Mouse (Mus musculus): ENCODE data around the gene Cd40. TPM values are rescaled to one million over a fixed set of nuclear protein-coding genes. Genes with fewer than 3 reads are reported as not detected.

Cd40 gene
- polyA plus RNA-seq, 1 experiment from 2014 or later = 4.8 TPM

DNA sequence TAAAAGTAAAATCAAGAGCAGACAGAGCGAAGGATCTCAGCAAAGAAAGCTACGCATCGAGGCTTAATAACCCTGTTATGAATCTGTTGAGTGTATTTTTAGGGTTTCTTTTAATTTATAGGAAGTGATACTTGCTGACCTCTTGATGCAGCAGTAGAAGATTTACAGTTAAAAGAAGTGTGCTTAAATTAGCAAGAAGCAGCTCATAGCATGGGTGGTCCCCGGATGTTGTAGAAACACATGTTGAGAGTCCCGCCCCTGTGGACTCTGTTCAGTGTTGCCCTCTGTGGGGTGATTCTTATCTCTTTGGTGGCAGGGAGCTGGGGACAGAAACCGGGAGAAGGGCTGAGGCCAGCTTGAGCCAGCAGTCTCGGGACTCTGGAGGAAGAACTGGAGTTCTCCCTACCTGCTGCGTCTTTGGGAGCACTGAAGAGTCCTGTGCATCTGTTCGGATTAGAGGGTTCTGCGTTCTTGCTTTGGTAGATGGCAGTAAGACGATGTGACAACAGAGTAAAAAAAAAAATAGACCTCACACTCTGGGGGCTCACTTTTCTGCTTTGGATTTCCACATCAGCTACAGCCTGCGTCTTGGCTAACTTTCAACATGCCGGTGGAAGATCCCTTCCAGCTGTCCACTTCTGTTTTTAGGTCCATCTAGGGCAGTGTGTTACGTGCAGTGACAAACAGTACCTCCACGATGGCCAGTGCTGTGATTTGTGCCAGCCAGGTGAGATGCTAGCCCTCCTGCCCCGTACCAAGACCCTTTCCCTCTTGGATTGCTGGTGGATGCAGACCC is 6.4 kb downstream of the Cd40 start:
- H3K36me3 ChIP-seq = no peaks in the 10 kb centered on the region
- WGBS = 85% methylated on average over 16 of the region's 16 CpGs
- no peak overlapping the region for H3K4me2 ChIP-seq (replicated peaks)
- no peaks in the 10 kb centered on the region for H3K27me3 ChIP-seq
- no peak for ATAC-seq (replicated peaks)
- H3K9me3 ChIP-seq = no peaks in the 10 kb centered on the region
- H3K4me3 ChIP-seq = no peak overlapping the region
- peaks cover 5% of the 10 kb centered on the region; the same call in 1 of the 2 replicates for H3K4me1 ChIP-seq
- H3K27ac ChIP-seq (replicated peaks) = no peak overlapping the region
- no peak overlapping the region for H3K9ac ChIP-seq (replicated peaks)

DNA sequence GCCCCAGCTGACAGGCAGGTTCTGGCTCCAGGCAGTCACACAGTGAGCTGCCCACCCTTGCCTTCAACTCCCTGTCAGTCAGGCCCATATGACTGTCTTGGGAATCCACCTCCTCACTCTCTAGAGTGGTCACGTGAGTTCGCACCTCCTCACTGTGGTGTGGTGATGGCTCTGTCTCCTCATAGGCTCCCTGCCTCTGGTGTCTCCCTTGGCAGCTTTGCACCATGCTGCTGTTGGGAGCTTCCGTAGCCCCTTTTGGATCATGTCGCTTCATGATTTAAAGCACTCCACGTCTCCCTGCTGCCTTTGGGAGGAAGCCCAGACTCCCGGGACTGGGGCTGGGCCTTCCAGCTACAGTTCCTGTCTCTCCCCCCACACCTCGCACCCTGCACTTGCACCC is 9.1 kb downstream of the Cd40 start:
- Histone ChIP-seq H3K9ac (replicated peaks) (no peak overlapping the region), H3K4me3 (no peak overlapping the region), H3K27me3 (no peaks in the 10 kb centered on the region), H3K4me2 (replicated peaks) (no peak overlapping the region), H3K36me3 (no peaks in the 10 kb centered on the region), H3K9me3 (no peaks in the 10 kb centered on the region), H3K4me1 (peaks cover 16% of the 10 kb centered on the region), H3K27ac (replicated peaks) (no peak overlapping the region)
- WGBS = 61% methylated on average over 7 of the region's 7 CpGs
- no peak; the same call in 1 of the 2 replicates for ATAC-seq (replicated peaks)

GRCm38 (mm10) chr2:165068806-165069205 is 13.4 kb downstream of the Cd40 start:
- H3K27me3 ChIP-seq = no peaks in the 10 kb centered on the region
- H3K36me3 ChIP-seq = no peaks in the 10 kb centered on the region
- 41% methylated on average over 2 of the region's 2 CpGs for WGBS
- H3K9ac ChIP-seq (replicated peaks) = no peak overlapping the region
- H3K9me3 ChIP-seq = no peaks in the 10 kb centered on the region
- H3K27ac ChIP-seq (replicated peaks) = no peak overlapping the region
- peak; percentile 65 for ATAC-seq (replicated peaks)
- H3K4me1 ChIP-seq = peaks cover 39% of the 10 kb centered on the region
- H3K4me3 ChIP-seq = no peak overlapping the region
- no peak overlapping the region for H3K4me2 ChIP-seq (replicated peaks)

- H3K9ac ChIP-seq (replicated peaks) = no peak overlapping the region
- 22% methylated on average over 23 of the region's 23 CpGs for WGBS
- ATAC-seq (replicated peaks) = 0 out of 2 replicates have a peak, but pooled peaks have one; percentile 29
These were observed 14.8 kb downstream of the Cd40 start for GRCm38 (mm10) chr2:165070096-165070816.

GRCm38 (mm10) chr2:165073381-165073781 is 18.0 kb downstream of the Cd40 start:
- peaks cover 75% of the 10 kb centered on the region for H3K4me1 ChIP-seq
- H3K4me2 ChIP-seq (replicated peaks) = 0 out of 2 replicates have a peak overlapping the region, but pooled peaks have one; percentile 18
- H3K9ac ChIP-seq (replicated peaks) = 0 out of 2 replicates have a peak overlapping the region, but pooled peaks have one; percentile 1
- WGBS = 15% methylated on average over 9 of the region's 9 CpGs
- no peaks in the 10 kb centered on the region; the same call in 1 of the 2 replicates for H3K27me3 ChIP-seq
- no peak for ATAC-seq (replicated peaks)
- no peaks in the 10 kb centered on the region for H3K36me3 ChIP-seq
- H3K9me3 ChIP-seq = no peaks in the 10 kb centered on the region
- H3K27ac ChIP-seq (replicated peaks) = peak overlapping the region; percentile 73
- H3K4me3 ChIP-seq = no peak overlapping the region

More at GRCm38 (mm10) chr2:165070096-165070816, 14.8 kb downstream of the Cd40 start:
- Histone ChIP-seq H3K4me3 (no peak overlapping the region), H3K36me3 (no peaks in the 10 kb centered on the region), H3K4me2 (replicated peaks) (peak overlapping the region; percentile 14; the same call in 1 of the 2 replicates), H3K27ac (replicated peaks) (no peak overlapping the region), H3K4me1 (peaks cover 47% of the 10 kb centered on the region), H3K9me3 (no peaks in the 10 kb centered on the region), H3K27me3 (no peaks in the 10 kb centered on the region; the same call in 1 of the 2 replicates)

- WGBS = 42% methylated on average over 11 of the region's 11 CpGs
- Histone ChIP-seq H3K9ac (replicated peaks) (no peak overlapping the region), H3K27me3 (peaks cover 5% of the 10 kb centered on the region; the same call in 1 of the 2 replicates), H3K4me3 (no peak overlapping the region), H3K9me3 (no peaks in the 10 kb centered on the region), H3K27ac (replicated peaks) (no peak overlapping the region), H3K4me2 (replicated peaks) (no peak overlapping the region), H3K4me1 (peaks cover 75% of the 10 kb centered on the region), H3K36me3 (no peaks in the 10 kb centered on the region)
- no peak for ATAC-seq (replicated peaks)
These were observed 18.9 kb downstream of the Cd40 start for GRCm38 (mm10) chr2:165074081-165074884.

GRCm38 (mm10) chr2:165074937-165075336 is 19.5 kb downstream of the Cd40 start:
- Histone ChIP-seq H3K27me3 (peaks cover 8% of the 10 kb centered on the region; the same call in 1 of the 2 replicates), H3K4me1 (peaks cover 68% of the 10 kb centered on the region), H3K9ac (replicated peaks) (no peak overlapping the region), H3K27ac (replicated peaks) (no peak overlapping the region), H3K4me2 (replicated peaks) (no peak overlapping the region), H3K4me3 (no peak overlapping the region), H3K9me3 (no peaks in the 10 kb centered on the region), H3K36me3 (no peaks in the 10 kb centered on the region)
- WGBS = 40% methylated on average over 2 of the region's 2 CpGs
- peak; percentile 33 for ATAC-seq (replicated peaks)

DNA sequence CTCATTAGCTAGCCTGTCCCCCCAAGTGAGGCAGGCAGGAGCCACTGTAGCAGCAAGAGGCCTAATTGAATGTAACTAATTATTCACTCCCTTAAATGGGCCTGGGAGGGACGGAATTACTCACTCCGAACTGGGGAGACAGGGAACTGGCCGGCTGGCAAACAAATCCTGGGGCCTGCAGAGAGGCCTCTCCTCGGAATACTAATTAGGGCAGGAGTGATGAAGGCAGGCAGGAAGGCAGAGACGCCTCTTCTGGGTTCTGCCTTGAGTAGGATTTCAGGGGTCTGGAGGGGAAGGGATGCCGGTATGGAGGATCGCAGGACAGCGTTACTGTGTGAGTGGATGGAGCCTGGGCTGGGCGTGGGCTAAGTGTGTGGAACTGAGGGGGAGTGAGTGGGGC is 21.6 kb downstream of the Cd40 start:
- WGBS = 2% methylated on average over 9 of the region's 9 CpGs
- Histone ChIP-seq H3K4me1 (peaks cover 64% of the 10 kb centered on the region), H3K27me3 (peaks cover 8% of the 10 kb centered on the region; the same call in 1 of the 2 replicates), H3K4me3 (no peak overlapping the region), H3K9ac (replicated peaks) (0 out of 2 replicates have a peak overlapping the region, but pooled peaks have one; percentile 13), H3K36me3 (no peaks in the 10 kb centered on the region), H3K27ac (replicated peaks) (no peak overlapping the region), H3K9me3 (no peaks in the 10 kb centered on the region), H3K4me2 (replicated peaks) (no peak overlapping the region)
- ATAC-seq (replicated peaks) = peak; percentile 67

GRCm38 (mm10) chr2:165078045-165078444 is 22.6 kb downstream of the Cd40 start:
- no peak overlapping the region for H3K27ac ChIP-seq (replicated peaks)
- H3K27me3 ChIP-seq = peaks cover 8% of the 10 kb centered on the region; the same call in 1 of the 2 replicates
- H3K9me3 ChIP-seq = no peaks in the 10 kb centered on the region
- no peak for ATAC-seq (replicated peaks)
- H3K36me3 ChIP-seq = no peaks in the 10 kb centered on the region
- 41% methylated on average over 8 of the region's 8 CpGs for WGBS
- no peak overlapping the region for H3K4me3 ChIP-seq
- H3K4me1 ChIP-seq = peaks cover 62% of the 10 kb centered on the region
- H3K9ac ChIP-seq (replicated peaks) = 0 out of 2 replicates have a peak overlapping the region, but pooled peaks have one; percentile 9
- H3K4me2 ChIP-seq (replicated peaks) = no peak overlapping the region

DNA sequence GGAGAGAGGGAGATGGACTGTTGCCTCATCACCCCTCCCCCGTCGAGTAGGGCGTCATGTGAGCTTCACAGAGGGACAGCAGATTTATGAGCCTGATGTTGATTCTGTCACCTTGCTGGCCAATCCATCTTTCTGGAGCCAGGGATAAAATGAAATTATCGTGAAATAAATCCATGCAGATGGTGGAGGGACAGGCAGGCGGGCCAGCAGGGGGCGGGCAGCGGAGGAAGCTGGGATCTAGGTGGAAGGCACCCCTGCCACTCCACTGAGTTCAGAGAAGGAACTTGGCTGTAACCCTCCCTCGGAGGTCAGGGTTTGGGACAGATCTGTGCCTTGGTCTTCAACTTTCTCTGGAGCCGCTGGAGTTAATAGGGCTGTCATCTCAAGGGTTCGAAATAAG is 23.2 kb downstream of the Cd40 start:
- WGBS = 32% methylated on average over 10 of the region's 10 CpGs
- H3K27me3 ChIP-seq = peaks cover 8% of the 10 kb centered on the region; the same call in 1 of the 2 replicates

GRCm38 (mm10) chr2:165080657-165081056 is 25.2 kb downstream of the Cd40 start:
- Histone ChIP-seq H3K4me1 (peaks cover 39% of the 10 kb centered on the region), H3K27me3 (0 out of 2 replicates have a peak, but pooled peaks cover 8% of the 10 kb centered on the region), H3K9me3 (no peaks in the 10 kb centered on the region), H3K27ac (replicated peaks) (no peak overlapping the region), H3K9ac (replicated peaks) (no peak overlapping the region), H3K4me3 (no peak overlapping the region), H3K36me3 (no peaks in the 10 kb centered on the region), H3K4me2 (replicated peaks) (no peak overlapping the region)
- ATAC-seq (replicated peaks) = no peak
- WGBS = 33% methylated on average over 9 of the region's 9 CpGs

More for the DNA sequence above, 23.2 kb downstream of the Cd40 start:
- no peaks in the 10 kb centered on the region for H3K36me3 ChIP-seq
- H3K4me2 ChIP-seq (replicated peaks) = no peak overlapping the region
- no peak overlapping the region for H3K4me3 ChIP-seq
- H3K9me3 ChIP-seq = no peaks in the 10 kb centered on the region
- no peak overlapping the region for H3K27ac ChIP-seq (replicated peaks)
- H3K4me1 ChIP-seq = peaks cover 56% of the 10 kb centered on the region
- no peak for ATAC-seq (replicated peaks)
- H3K9ac ChIP-seq (replicated peaks) = 0 out of 2 replicates have a peak overlapping the region, but pooled peaks have one; percentile 9

Measured in forebrain, embryonic 15.5 days (tissue).